28 mouse cellular contexts compared by ENCODE assay signal in genomic region chr8:18348716-18349115, GRCm38 (mm10).
DNase-seq lines count a peak whose midpoint lies in the region; ATAC-seq lines count a peak whose summit lies in the region.
"Had no signal": no experiment of that assay in that cellular context is flagged by ENCODE, and none has a peak within 500 bp of the region (broad histone marks: within the 10 kb centered on the region; RNA-seq: fewer than 3 reads in every experiment).

No protein-coding gene starts in this region.

- H3K27me3 ChIP-seq in forebrain, embryonic 14.5 days (replicated peaks; ENCODE audit: control insufficient read depth, insufficient read depth, low read length): no peaks in the 10 kb centered on the region
- no peaks in the 10 kb centered on the region for H3K27me3 ChIP-seq in forebrain, embryonic 13.5 days
- H3K27me3 ChIP-seq: embryonic facial prominence, embryonic 13.5 days; embryonic facial prominence, embryonic 15.5 days; forebrain, embryonic 12.5 days; Patski had no signal

- no peak overlapping the region for H3K9ac ChIP-seq in forebrain, embryonic 14.5 days (ENCODE audit: low read length)
- no peak overlapping the region for H3K9ac ChIP-seq in forebrain, embryonic 13.5 days
- H3K9ac ChIP-seq: embryonic facial prominence, embryonic 13.5 days; embryonic facial prominence, embryonic 15.5 days; forebrain, embryonic 12.5 days had no signal

- no peak overlapping the region for H3K27ac ChIP-seq in forebrain, embryonic 14.5 days (ENCODE audit: low read depth, low read length)
- no peak overlapping the region for H3K27ac ChIP-seq in forebrain, embryonic 13.5 days
- H3K27ac ChIP-seq: embryonic facial prominence, embryonic 13.5 days; embryonic facial prominence, embryonic 15.5 days; forebrain, embryonic 10.5 days; forebrain, embryonic 12.5 days had no signal

- intact Hi-C loops in heart, postnatal 25 days (cut with DNase I): no loop called here

- H3K4me1 ChIP-seq in forebrain, embryonic 14.5 days (ENCODE audit: control insufficient read depth, insufficient read depth, low read length): no peaks in the 10 kb centered on the region
- H3K4me1 ChIP-seq in forebrain, embryonic 13.5 days: no peaks in the 10 kb centered on the region
- H3K4me1 ChIP-seq: embryonic facial prominence, embryonic 13.5 days; embryonic facial prominence, embryonic 15.5 days; forebrain, embryonic 10.5 days; forebrain, embryonic 12.5 days had no signal

- no peaks in the 10 kb centered on the region for H3K36me3 ChIP-seq in forebrain, embryonic 14.5 days (ENCODE audit: control insufficient read depth, insufficient read depth, low read length)
- H3K36me3 ChIP-seq in forebrain, embryonic 13.5 days (ENCODE audit: poor library complexity, severe bottlenecking): no peaks in the 10 kb centered on the region
- H3K36me3 ChIP-seq: embryonic facial prominence, embryonic 13.5 days; embryonic facial prominence, embryonic 15.5 days; forebrain, embryonic 10.5 days; forebrain, embryonic 12.5 days; G1E had no signal

- no peak overlapping the region for H3K4me2 ChIP-seq in forebrain, embryonic 14.5 days (ENCODE audit: low read length)
- H3K4me2 ChIP-seq in forebrain, embryonic 13.5 days: no peak overlapping the region
- H3K4me2 ChIP-seq: embryonic facial prominence, embryonic 13.5 days; embryonic facial prominence, embryonic 15.5 days; forebrain, embryonic 12.5 days had no signal

- peak; percentile 17 for DNase-seq in forebrain, embryonic 14.5 days (ENCODE audit: low spot score)
- DNase-seq in heart, adult 11 months: peak; percentile 56
- DNase-seq in heart, postnatal 25 days (ENCODE audit: low spot score): no peak
- DNase-seq in layer of hippocampus, adult 9-11 months: peak; percentile 35
- DNase-seq in layer of hippocampus, adult 9-10 months (ENCODE audit: low spot score): no peak
- DNase-seq in brain, embryonic 18.5 days (ENCODE audit: low read depth, low spot score): peak; percentile 18
- DNase-seq in spleen, postnatal 10 days (ENCODE audit: low spot score in 2 of 2): no peak
- DNase-seq: adrenal gland, adult 8-10 months; adrenal gland, postnatal 14 days; adrenal gland, postnatal 36 days; B cell, adult 2 months; cerebellum, adult 11 months; cerebellum, adult 18-20 months; cerebellum, adult 8-10 months; cerebellum, adult 9-11 months; cerebellum, postnatal 14 days; cerebellum, postnatal 36 days; embryo, embryonic 11 days had no signal

- 87% methylated on average over 4 of the region's 4 CpGs for WGBS in forebrain, embryonic 14.5 days
- 87% methylated on average over 4 of the region's 4 CpGs for WGBS in forebrain, embryonic 13.5 days

- no peak for ATAC-seq in forebrain, embryonic 14.5 days
- no peak for ATAC-seq in forebrain, embryonic 13.5 days
- ATAC-seq: activated CD4-positive, CD25-positive, alpha-beta regulatory T cell, adult 4 months; CD4-positive, CD25-positive, alpha-beta regulatory T cell, adult 4 months; Patski had no signal

- H3K9me3 ChIP-seq in forebrain, embryonic 14.5 days (replicated peaks; ENCODE audit: control insufficient read depth, low read length): no peaks in the 10 kb centered on the region
- H3K9me3 ChIP-seq in forebrain, embryonic 13.5 days (replicated peaks): no peaks in the 10 kb centered on the region
- H3K9me3 ChIP-seq: embryonic facial prominence, embryonic 13.5 days; embryonic facial prominence, embryonic 15.5 days; forebrain, embryonic 10.5 days; forebrain, embryonic 12.5 days; G1E had no signal

- H3K4me3 ChIP-seq in forebrain, embryonic 14.5 days (ENCODE audit: low read depth, low read length): no peak overlapping the region
- no peak overlapping the region for H3K4me3 ChIP-seq in forebrain, embryonic 13.5 days
- H3K4me3 ChIP-seq: embryonic facial prominence, embryonic 13.5 days; embryonic facial prominence, embryonic 15.5 days; erythroblast, embryonic 14.5 days; forebrain, embryonic 10.5 days; forebrain, embryonic 12.5 days had no signal

Comparison
In these comparisons a context has a peak if more than half of its experiments do, and no peak if none do; other contexts are left out.
1. DNase-seq: peak in forebrain, embryonic 14.5 days (single experiment), heart, adult 11 months (single experiment), layer of hippocampus, adult 9-11 months (single experiment) and brain, embryonic 18.5 days (single experiment); none in heart, postnatal 25 days (single experiment), layer of hippocampus, adult 9-10 months (single experiment) and spleen, postnatal 10 days (0 of 2).